Mouse (Mus musculus) bone marrow macrophage, adult 2 months (primary cell): ENCODE data around the gene Gm12166.
A peak's percentile ranks its signal among the peaks of the same experiment; 100 is the strongest.
"Not testable (repeated sequence)": the region's sequence is repeated elsewhere in the genome, so short reads cannot be mapped to it uniquely, and the experiment has no call there.

Experiments used
- CTCF ChIP-seq: IDR thresholded peaks from 2 replicates; pipeline ENCODE4 v1.5.1; 2012; ENCODE audit warnings: low read depth, mild to moderate bottlenecking, low read length, moderate library complexity
- POLR2A ChIP-seq: IDR thresholded peaks from 2 replicates; pipeline ENCODE4 v1.6.1; 2012; ENCODE audit warnings: mild to moderate bottlenecking, low read depth, low read length, borderline replicate concordance

GRCm38 (mm10) chr11:46052105-46052659 lies at the start of gene Gm12166:
- 0 out of 2 replicates have a peak, but pooled peaks have one; percentile 14 for TF ChIP-seq CTCF
- TF ChIP-seq POLR2A: not testable (repeated sequence)
